Mouse (Mus musculus) liver, embryonic 18 days (tissue): ENCODE data around the gene Serpinb9c. TPM values are rescaled to one million over a fixed set of nuclear protein-coding genes. Genes with fewer than 3 reads are reported as not detected.

Experiments
- polyA plus RNA-seq: library from polyadenylated mRNA; depleted of rRNA; stranded (reverse); fragments of >200 nt; gene quantifications from 2 replicates; pipeline ENCODE4 v1.2.3, GENCODE M21; 2012; rRNA removed

Gene Serpinb9c
- polyA plus RNA-seq, result not detected in 2 replicates

DNA sequence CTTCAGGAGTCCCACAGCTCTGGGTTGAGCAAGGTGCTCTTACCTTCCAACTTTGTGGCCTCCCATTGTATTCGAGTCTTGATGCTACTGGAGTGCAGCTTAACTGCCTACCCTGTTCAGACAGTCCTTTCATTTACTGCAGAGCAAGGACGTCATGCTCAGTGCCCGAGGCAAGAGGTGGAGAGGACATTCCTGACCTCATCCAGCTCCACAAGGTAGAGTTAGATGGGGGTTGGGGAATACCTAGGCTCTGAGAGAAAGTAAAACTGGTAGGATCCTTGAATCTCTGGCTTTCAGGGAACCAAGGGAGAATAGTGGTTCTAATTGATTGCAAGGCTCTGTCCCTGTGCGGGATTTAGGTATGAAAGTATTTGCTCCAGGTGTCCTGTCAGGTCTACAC, at the start of gene Serpinb9c:
Serpinb9c (minus strand) TSS at position 101 of the 400 bp plus-strand sequence.

DNA sequence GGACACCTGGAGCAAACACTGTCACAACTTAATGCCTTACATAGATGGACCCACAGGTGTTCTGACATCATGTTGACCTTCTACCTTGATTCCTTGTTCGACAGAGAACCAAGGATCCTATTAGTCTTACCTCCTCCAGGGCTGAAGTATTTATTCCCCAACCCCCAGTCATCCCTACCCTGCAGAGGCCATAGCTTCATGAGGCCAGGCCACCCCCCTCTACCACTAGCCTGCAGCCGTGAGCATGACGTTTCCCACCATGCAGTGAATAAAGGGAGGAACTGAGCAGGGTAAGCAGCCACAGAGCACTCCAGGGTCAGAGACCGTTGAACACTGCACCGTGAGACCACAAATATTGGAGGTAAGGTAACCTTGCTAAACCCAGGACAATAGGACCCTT, 33.1 kb upstream of the Serpinb9c start, which contains the start of gene Serpinb9d:
Serpinb9d (plus strand) TSS at position 301 of the 400 bp plus-strand sequence.

Other genes starting within 250 kb of the Serpinb9c start
- gene Serpinb6b, start 194.5 kb downstream of the Serpinb9c start, polyA plus RNA-seq, result 2.7 and 3.5 TPM in 2 replicates
- gene Serpinb9, start 156.5 kb downstream of the Serpinb9c start, polyA plus RNA-seq, result 1.3 and 1.7 TPM in 2 replicates
- 0.02 and 0.04 TPM in 2 replicates for gene Serpinb9b, start 132.3 kb downstream of the Serpinb9c start, polyA plus RNA-seq
- gene Serpinb1b, start 81.2 kb downstream of the Serpinb9c start, polyA plus RNA-seq, result 0.02 TPM in 1 of 2 replicates, not detected in the other
- gene Serpinb9d, start 33.2 kb upstream of the Serpinb9c start, polyA plus RNA-seq, result not detected in 2 replicates
- gene Serpinb9e, start 89.9 kb upstream of the Serpinb9c start, polyA plus RNA-seq, result 0.01 TPM in 1 of 2 replicates, not detected in the other
- not detected in 2 replicates for gene Serpinb9f, start 164.3 kb upstream of the Serpinb9c start, polyA plus RNA-seq
- not detected in 2 replicates for gene Gm11397, start 236.0 kb upstream of the Serpinb9c start, polyA plus RNA-seq